Mouse (Mus musculus): ENCODE data around the gene Insl3.
"Not testable (repeated sequence)": the region's sequence is repeated elsewhere in the genome, so short reads cannot be mapped to it uniquely, and the experiment has no call there.

DNA sequence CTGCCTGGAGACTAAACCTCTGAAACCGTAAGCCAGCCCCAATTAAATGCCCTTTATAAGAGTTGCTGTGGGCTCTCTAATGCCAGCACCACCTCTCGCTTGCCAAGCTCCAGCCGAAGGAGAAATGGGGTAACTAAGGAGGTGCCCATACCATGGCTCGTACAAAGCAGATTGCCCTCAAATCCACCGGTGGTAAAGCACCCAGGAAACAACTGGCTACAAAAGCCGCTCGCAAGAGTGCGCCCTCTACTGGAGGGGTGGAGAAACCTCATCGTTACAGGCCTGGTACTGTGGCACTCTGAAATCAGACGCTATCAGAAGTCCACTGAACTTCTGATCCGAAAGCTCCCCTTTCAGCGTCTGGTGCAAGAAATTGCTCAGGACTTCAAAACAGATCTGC is 6.4 kb downstream of the Insl3 start:
- TF ChIP-seq CTCF (IDR thresholded peaks at IDR 0.05; ENCODE audit: low read depth, low read length): peak; percentile 49; the same call in 1 of the 2 replicates
- TF ChIP-seq POLR2A (IDR thresholded peaks at IDR 0.05; ENCODE audit: borderline replicate concordance, low read depth, low read length): not testable (repeated sequence)

All from bone marrow macrophage, adult 2 months (primary cell).